Mouse (Mus musculus) E14TG2a.4 (cell line): Measurements from ENCODE around the gene Natd1.

ENCODE experiments used
- CTCF ChIP-seq: conservative IDR thresholded peaks from 2 replicates; pipeline ENCODE4 v1.5.1; 2014; ENCODE audit warnings: low read length
- POU5F1 ChIP-seq: IDR thresholded peaks from 2 replicates; pipeline ENCODE4 v1.6.1; 2014; ENCODE audit warnings: low read length, borderline replicate concordance

DNA sequence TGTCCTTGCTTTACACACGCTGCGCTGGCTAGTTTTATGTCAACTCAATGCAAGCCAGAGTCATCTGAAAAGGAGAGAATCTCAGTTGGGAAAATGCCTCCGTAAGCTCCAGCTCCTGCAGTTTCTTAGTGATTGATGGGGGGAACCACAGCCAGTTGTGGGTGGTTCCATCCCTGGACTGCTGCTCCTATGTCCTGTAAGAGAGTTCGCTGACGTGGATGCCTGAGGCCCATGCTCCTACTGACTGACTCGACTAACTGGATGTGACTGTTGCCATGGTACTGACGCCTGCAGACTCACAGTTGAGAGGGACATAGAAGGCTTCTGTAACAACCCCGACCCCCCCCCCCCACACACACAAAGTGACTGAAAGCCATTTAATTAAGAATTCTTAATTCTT is 46.6 kb downstream of the Natd1 start:
- TF ChIP-seq CTCF (no peak), POU5F1 (no peak)
